ENCODE assay signal across 7 mouse cellular contexts in genomic region chr2:102450761-102451670, GRCm38 (mm10). TPM values are rescaled to one million over a fixed set of nuclear protein-coding genes. Genes with fewer than 3 reads are reported as not detected.
A peak's percentile ranks its signal among the peaks of the same experiment; 100 is the strongest.
DNase-seq lines count a peak whose midpoint lies in the region; ATAC-seq lines count a peak whose summit lies in the region.

No protein-coding gene starts in this region.

- peaks cover 22% of the 10 kb centered on the region for H3K4me1 ChIP-seq in intestine, embryonic 14.5 days (replicated peaks; ENCODE audit: control insufficient read depth, insufficient read depth, low read length)
- peaks cover 12% of the 10 kb centered on the region for H3K4me1 ChIP-seq in midbrain, embryonic 14.5 days (ENCODE audit: control insufficient read depth, insufficient read depth, low read length)
- H3K4me1 ChIP-seq in stomach, embryonic 14.5 days (ENCODE audit: control insufficient read depth, insufficient read depth, low read length), result peaks cover 8% of the 10 kb centered on the region; the same call in 1 of the 2 replicates

- DNase-seq in adrenal gland, adult 2 months, result peak; percentile 59
- peak; percentile 30 for DNase-seq in gastrocnemius, postnatal 14 days
- peak; percentile 85 for DNase-seq in intestine, embryonic 14.5 days (ENCODE audit: low spot score)
- DNase-seq in left cerebral cortex, postnatal 4 days, result peak; percentile 51
- peak; percentile 72 for DNase-seq in midbrain, embryonic 14.5 days

- intact Hi-C loops in gastrocnemius, postnatal 14 days (cut with DNase I; ENCODE audit: low total_unique reads), result loop anchor here (5.0 to 10.0 kb wide), 2 partner anchors 416 to 544 kb away; no protein-coding TSS in a partner anchor
- intact Hi-C loops in left cerebral cortex, postnatal 4 days (cut with DNase I), result loop anchor here (2.0 to 10.0 kb wide), 5 partner anchors 211 to 759 kb away; no protein-coding TSS in a partner anchor

- H3K9ac ChIP-seq in intestine, embryonic 14.5 days (ENCODE audit: low read length), result peak overlapping the region; percentile 82
- H3K9ac ChIP-seq in midbrain, embryonic 14.5 days (replicated peaks; ENCODE audit: low read length), result peak overlapping the region; percentile 97
- H3K9ac ChIP-seq in stomach, embryonic 14.5 days (replicated peaks; ENCODE audit: low read depth, low read length), result peak overlapping the region; percentile 88

- no peaks in the 10 kb centered on the region for H3K9me3 ChIP-seq in intestine, embryonic 14.5 days (ENCODE audit: control insufficient read depth, low read length)
- no peaks in the 10 kb centered on the region for H3K9me3 ChIP-seq in midbrain, embryonic 14.5 days (ENCODE audit: control insufficient read depth, low read length)
- H3K9me3 ChIP-seq in stomach, embryonic 14.5 days (ENCODE audit: control insufficient read depth, low read depth, low read length), result no peaks in the 10 kb centered on the region

- peak overlapping the region; percentile 73 for H3K4me3 ChIP-seq in intestine, embryonic 14.5 days (ENCODE audit: low read depth, low read length)
- H3K4me3 ChIP-seq in midbrain, embryonic 14.5 days (replicated peaks; ENCODE audit: low read depth, low read length), result peak overlapping the region; percentile 88
- H3K4me3 ChIP-seq in stomach, embryonic 14.5 days (ENCODE audit: low read depth, low read length), result peak overlapping the region; percentile 82

- H3K4me2 ChIP-seq in intestine, embryonic 14.5 days (ENCODE audit: low read length), result peak overlapping the region; percentile 99
- peak overlapping the region; percentile 82 for H3K4me2 ChIP-seq in midbrain, embryonic 14.5 days (ENCODE audit: low read length)
- peak overlapping the region; percentile 98 for H3K4me2 ChIP-seq in stomach, embryonic 14.5 days (replicated peaks; ENCODE audit: low read depth, low read length)

- ATAC-seq in common myeloid progenitor, adult 5-6 weeks (replicated peaks; ENCODE audit: low read depth, poor library complexity, severe bottlenecking), result peak; percentile 21; the same call in 1 of the 2 replicates
- peak; percentile 63 for ATAC-seq in intestine, embryonic 14.5 days (replicated peaks; ENCODE audit: low FRiP score, low TSS enrichment, low read depth)
- ATAC-seq in midbrain, embryonic 14.5 days (ENCODE audit: low FRiP score, low TSS enrichment), result peak; percentile 52
- peak; percentile 42 for ATAC-seq in stomach, embryonic 14.5 days (ENCODE audit: insufficient number of reproducible peaks, insufficient read depth, low FRiP score, low read depth)

- peak overlapping the region; percentile 89 for H3K27ac ChIP-seq in intestine, embryonic 14.5 days (ENCODE audit: low read depth)
- H3K27ac ChIP-seq in midbrain, embryonic 14.5 days (replicated peaks; ENCODE audit: low read depth, low read length), result peak overlapping the region; percentile 95
- H3K27ac ChIP-seq in stomach, embryonic 14.5 days (ENCODE audit: low read length), result peak overlapping the region; percentile 89

- WGBS in intestine, embryonic 14.5 days, result under 1% methylated on average over 92 of the region's 109 CpGs
- WGBS in midbrain, embryonic 14.5 days, result under 1% methylated on average over 109 of the region's 109 CpGs
- under 1% methylated on average over 105 of the region's 109 CpGs for WGBS in stomach, embryonic 14.5 days

- no peaks in the 10 kb centered on the region for H3K36me3 ChIP-seq in intestine, embryonic 14.5 days (ENCODE audit: control insufficient read depth, insufficient read depth, low read length)
- H3K36me3 ChIP-seq in midbrain, embryonic 14.5 days (ENCODE audit: control insufficient read depth, insufficient read depth, low read length), result no peaks in the 10 kb centered on the region
- H3K36me3 ChIP-seq in stomach, embryonic 14.5 days (ENCODE audit: control insufficient read depth, insufficient read depth, low read length), result no peaks in the 10 kb centered on the region

- H3K27me3 ChIP-seq in intestine, embryonic 14.5 days (replicated peaks; ENCODE audit: control insufficient read depth, insufficient read depth, low read length), result no peaks in the 10 kb centered on the region
- no peaks in the 10 kb centered on the region for H3K27me3 ChIP-seq in midbrain, embryonic 14.5 days (ENCODE audit: control insufficient read depth, insufficient read depth, low read length)
- no peaks in the 10 kb centered on the region for H3K27me3 ChIP-seq in stomach, embryonic 14.5 days (ENCODE audit: control insufficient read depth, insufficient read depth, low read length)

RNA-seq across cellular contexts. Expression of gene Fjx1, which starts 1.3 kb away (rescaled TPM):
- total RNA-seq in adrenal gland, adult 2 months (2021), result under 1 TPM; 0.35 to 0.66 TPM
- polyA plus RNA-seq in adrenal gland, adult 2 months (2012; rRNA removed), result 0.70 and 1.6 TPM in 2 replicates
- 0.10 and 0.23 TPM in 2 replicates for total RNA-seq in common myeloid progenitor, adult 5-6 weeks (2017)
- 1 to 10 TPM; 1.4 to 2.3 TPM for total RNA-seq in gastrocnemius, postnatal 14 days (2021)
- 7.9 and 8.9 TPM in 2 replicates for polyA plus RNA-seq in intestine, embryonic 14.5 days (2014; fragmentation: Nextera tagmentation; extraction: Ambion mirVana)
- total RNA-seq in left cerebral cortex, postnatal 4 days (2021), result 10 to 100 TPM; 65.1 to 65.3 TPM
- polyA plus RNA-seq in midbrain, embryonic 14.5 days (2014; fragmentation: Nextera tagmentation; extraction: Ambion mirVana), result 33.0 and 34.4 TPM in 2 replicates
- 6.3 and 9.1 TPM in 2 replicates for polyA plus RNA-seq in stomach, embryonic 14.5 days (2014; fragmentation: Nextera tagmentation; extraction: Ambion mirVana)

RNA-seq across cellular contexts. Expression of gene Trim44, which starts 43.4 kb away (rescaled TPM):
- 10 to 100 TPM; 59.9 to 61.0 TPM for total RNA-seq in adrenal gland, adult 2 months (2021)
- 20.6 and 20.9 TPM in 2 replicates for polyA plus RNA-seq in adrenal gland, adult 2 months (2012; rRNA removed)
- total RNA-seq in common myeloid progenitor, adult 5-6 weeks (2017), result 51.6 and 69.2 TPM in 2 replicates
- total RNA-seq in gastrocnemius, postnatal 14 days (2021), result 10 to 100 TPM; 15.7 to 19.8 TPM
- 30.8 and 33.5 TPM in 2 replicates for polyA plus RNA-seq in intestine, embryonic 14.5 days (2014; fragmentation: Nextera tagmentation; extraction: Ambion mirVana)
- total RNA-seq in left cerebral cortex, postnatal 4 days (2021), result 100 to 1,000 TPM; 166 to 167 TPM
- 58.7 and 71.7 TPM in 2 replicates for polyA plus RNA-seq in midbrain, embryonic 14.5 days (2014; fragmentation: Nextera tagmentation; extraction: Ambion mirVana)
- 36.8 and 37.7 TPM in 2 replicates for polyA plus RNA-seq in stomach, embryonic 14.5 days (2014; fragmentation: Nextera tagmentation; extraction: Ambion mirVana)

Comparison
In these comparisons a context has a peak if more than half of its experiments do, and no peak if none do; other contexts are left out.
1. Peak in every context shown above with its lines: DNase-seq, ATAC-seq, H3K4me3 ChIP-seq and H3K27ac ChIP-seq.
2. DNase-seq: peak in every context shown above with its lines; median percentile 85 in intestine, embryonic 14.5 days; 72 in midbrain, embryonic 14.5 days; 59 in adrenal gland, adult 2 months; 51 in left cerebral cortex, postnatal 4 days; 30 in gastrocnemius, postnatal 14 days.
3. RNA of gene Fjx1, which starts 1.3 kb away (total RNA-seq): 65.1 to 65.3 TPM in left cerebral cortex, postnatal 4 days; 1.4 to 2.3 TPM in gastrocnemius, postnatal 14 days, 0.35 to 0.66 TPM in adrenal gland, adult 2 months and 0.10 to 0.23 TPM in common myeloid progenitor, adult 5-6 weeks; every median in the first group is over 10 times any median in the second.